Mouse (Mus musculus) heart, postnatal 0 days (tissue): ENCODE measurements at regions not wholly inside any gene's neighbourhood (a gene's known extent, or its start where the extent isn't known, plus 50 kb on each side); places are given as distances from the start of the nearest gene placed in this dataset.
A peak's percentile ranks its signal among the peaks of the same experiment; 100 is the strongest.

ENCODE experiments used
- ATAC-seq: fragments of 200-750 bp; cut with Nextera tagmentation; 2 replicates; pipeline ENCODE4 v1.8.0; 2017; ENCODE audit warnings: low read depth, moderate number of reproducible peaks, moderate library complexity; ENCODE audit not compliant: insufficient read depth
- DNase-seq: peaks from one replicate; pipeline ENCODE4 v3.0.0-alpha.2; 2016; ENCODE audit warnings: low spot score
- H3K27ac ChIP-seq: fragments of 300-500 bp; sonication (generic); 2 replicates; pipeline ENCODE4 v1.5.1; 2014; ENCODE audit warnings: low read depth, mild to moderate bottlenecking
- H3K27me3 ChIP-seq: fragments of 300-500 bp; sonication (generic); 2 replicates; pipeline ENCODE4 v1.6.1; 2014; ENCODE audit warnings: low read length, mixed read lengths; ENCODE audit not compliant: control insufficient read depth, insufficient read depth
- H3K36me3 ChIP-seq: fragments of 300-500 bp; sonication (generic); replicated peaks from 2 replicates; pipeline ENCODE4 v1.6.1; 2014; ENCODE audit warnings: low read length, mixed read lengths; ENCODE audit not compliant: control insufficient read depth, insufficient read depth
- H3K4me1 ChIP-seq: fragments of 300-500 bp; sonication (generic); 2 replicates; pipeline ENCODE4 v1.6.1; 2014; ENCODE audit warnings: antibody characterized with exemption; ENCODE audit not compliant: control insufficient read depth, insufficient read depth
- H3K4me2 ChIP-seq: fragments of 300-500 bp; sonication (generic); 2 replicates; pipeline ENCODE4 v1.6.1; 2014; ENCODE audit warnings: low read depth, mild to moderate bottlenecking, low read length, moderate library complexity
- H3K4me3 ChIP-seq: fragments of 300-500 bp; sonication (generic); 2 replicates; pipeline ENCODE4 v1.5.1; 2014; ENCODE audit warnings: low read depth, low read length
- H3K9ac ChIP-seq: fragments of 300-500 bp; sonication (generic); replicated peaks from 2 replicates; pipeline ENCODE4 v1.6.1; 2014; ENCODE audit warnings: low read depth, low read length, mixed read lengths
- H3K9me3 ChIP-seq: fragments of 300-500 bp; sonication (generic); replicated peaks from 2 replicates; pipeline ENCODE4 v1.6.1; 2016; ENCODE audit warnings: low read length; ENCODE audit not compliant: control insufficient read depth
- CTCF ChIP-seq: IDR thresholded peaks from 2 replicates; pipeline ENCODE4 v1.5.1; 2016; ENCODE audit warnings: antibody characterized with exemption, control low read depth, low read depth
- EP300 ChIP-seq: IDR thresholded peaks from 2 replicates; pipeline ENCODE4 v1.6.1; 2016; ENCODE audit warnings: antibody characterized with exemption, low read depth
- WGBS: fragments of 180-500 bp; shearing (Covaris S2); extraction: QIAGEN DNeasy Blood & Tissue Kit; methylation state at CpG from one replicate; pipeline ENCODE4 v1.1.7; 2014; 5-methylcytosine and 5-hydroxymethylcytosine counted together

- no peak overlapping the region for H3K27ac ChIP-seq
- no peak overlapping the region for H3K9ac ChIP-seq
- 66% methylated on average over 10 of the region's 10 CpGs for WGBS
- ATAC-seq (no peak), DNase-seq (no peak)
- peaks cover 6% of the 10 kb centered on the region; the same call in 1 of the 2 replicates for H3K4me1 ChIP-seq
- no peaks in the 10 kb centered on the region for H3K27me3 ChIP-seq
- H3K36me3 ChIP-seq, result no peaks in the 10 kb centered on the region
- H3K4me2 ChIP-seq, result no peak overlapping the region
- TF ChIP-seq EP300, result no peak
- no peak for TF ChIP-seq CTCF
- H3K9me3 ChIP-seq, result no peaks in the 10 kb centered on the region
- no peak overlapping the region for H3K4me3 ChIP-seq
Observed at GRCm38 (mm10) chr5:97693333-97693940, 236.6 kb upstream of the Gk2 start.

- Histone ChIP-seq H3K9ac (no peak overlapping the region), H3K27ac (peak overlapping the region; percentile 53; the same call in 1 of the 2 replicates), H3K4me3 (no peak overlapping the region), H3K9me3 (no peaks in the 10 kb centered on the region), H3K27me3 (no peaks in the 10 kb centered on the region), H3K4me2 (no peak overlapping the region), H3K4me1 (no peaks in the 10 kb centered on the region), H3K36me3 (no peaks in the 10 kb centered on the region)
- peak; percentile 49; the same call in 1 of the 2 replicates for ATAC-seq
- DNase-seq, result no peak
- TF ChIP-seq EP300, result no peak
- TF ChIP-seq CTCF, result no peak
Observed at GRCm38 (mm10) chr5:97685443-97685842, 228.6 kb upstream of the Gk2 start.

DNA sequence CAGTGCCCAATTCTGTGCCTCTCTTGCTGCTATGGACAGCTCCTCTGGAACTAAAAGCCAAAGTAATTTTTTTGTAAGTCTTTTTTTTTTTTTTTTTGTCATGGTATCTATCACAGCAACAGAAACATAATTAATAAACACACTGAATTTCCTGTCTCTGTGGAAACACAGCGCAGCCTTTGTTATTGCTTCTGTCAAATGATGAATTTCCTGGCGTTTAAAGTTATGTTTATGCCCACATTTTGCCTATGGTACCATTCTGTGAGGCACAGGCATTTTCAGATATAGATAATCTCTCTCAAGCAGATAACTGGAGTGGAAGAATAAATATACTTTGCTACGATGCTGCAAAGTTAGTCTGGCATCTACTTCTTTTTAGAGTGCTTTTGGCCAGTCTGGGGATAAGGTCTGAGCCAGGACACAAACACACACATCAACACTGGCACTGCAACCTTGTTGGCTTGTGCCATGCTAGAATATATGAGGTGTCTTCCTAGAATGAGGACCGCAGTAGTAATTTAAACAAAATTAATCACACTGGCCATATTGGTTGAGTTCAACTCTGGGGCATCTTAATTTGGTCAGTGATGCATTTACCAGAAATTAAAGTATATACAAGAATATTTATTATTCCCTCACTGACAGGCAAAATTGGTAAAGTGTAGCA is 227.9 kb upstream of the Gk2 start:
- H3K27ac ChIP-seq, result peak overlapping the region; percentile 34
- H3K4me3 ChIP-seq, result no peak overlapping the region
- H3K4me2 ChIP-seq, result no peak overlapping the region
- DNase-seq, result no peak
- WGBS, result 52% methylated on average over 4 of the region's 4 CpGs
- H3K36me3 ChIP-seq, result no peaks in the 10 kb centered on the region
- no peak for ATAC-seq
- H3K9me3 ChIP-seq, result no peaks in the 10 kb centered on the region; the same call in 1 of the 2 replicates
- TF ChIP-seq CTCF (no peak), EP300 (no peak)
- H3K27me3 ChIP-seq, result no peaks in the 10 kb centered on the region
- H3K9ac ChIP-seq, result no peak overlapping the region
- H3K4me1 ChIP-seq, result no peaks in the 10 kb centered on the region

DNA sequence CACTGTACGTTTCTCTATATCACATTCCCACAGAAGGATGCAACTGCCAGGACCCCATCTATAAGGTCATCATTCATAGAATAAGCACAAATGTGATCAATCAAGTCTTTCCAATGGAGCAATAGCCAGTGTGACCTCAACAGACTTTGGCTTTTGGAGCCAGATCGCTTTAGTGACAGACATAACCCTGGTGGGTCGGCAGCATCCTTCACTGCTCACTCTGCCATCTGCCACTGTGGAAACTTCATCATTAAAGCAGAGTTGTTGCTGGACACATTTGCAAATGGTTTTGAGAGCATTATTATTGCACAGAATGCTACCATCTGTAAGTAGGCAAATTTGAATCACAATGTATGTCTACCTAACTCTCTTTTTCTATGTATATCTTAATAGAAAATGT is 212.9 kb upstream of the Gk2 start:
- 66% methylated on average over 3 of the region's 3 CpGs for WGBS
- Histone ChIP-seq H3K27me3 (no peaks in the 10 kb centered on the region), H3K4me2 (no peak overlapping the region), H3K4me1 (no peaks in the 10 kb centered on the region), H3K36me3 (no peaks in the 10 kb centered on the region), H3K9me3 (no peaks in the 10 kb centered on the region), H3K9ac (no peak overlapping the region), H3K4me3 (no peak overlapping the region), H3K27ac (no peak overlapping the region)
- TF ChIP-seq EP300 (no peak), CTCF (no peak)
- ATAC-seq (no peak), DNase-seq (no peak)

DNA sequence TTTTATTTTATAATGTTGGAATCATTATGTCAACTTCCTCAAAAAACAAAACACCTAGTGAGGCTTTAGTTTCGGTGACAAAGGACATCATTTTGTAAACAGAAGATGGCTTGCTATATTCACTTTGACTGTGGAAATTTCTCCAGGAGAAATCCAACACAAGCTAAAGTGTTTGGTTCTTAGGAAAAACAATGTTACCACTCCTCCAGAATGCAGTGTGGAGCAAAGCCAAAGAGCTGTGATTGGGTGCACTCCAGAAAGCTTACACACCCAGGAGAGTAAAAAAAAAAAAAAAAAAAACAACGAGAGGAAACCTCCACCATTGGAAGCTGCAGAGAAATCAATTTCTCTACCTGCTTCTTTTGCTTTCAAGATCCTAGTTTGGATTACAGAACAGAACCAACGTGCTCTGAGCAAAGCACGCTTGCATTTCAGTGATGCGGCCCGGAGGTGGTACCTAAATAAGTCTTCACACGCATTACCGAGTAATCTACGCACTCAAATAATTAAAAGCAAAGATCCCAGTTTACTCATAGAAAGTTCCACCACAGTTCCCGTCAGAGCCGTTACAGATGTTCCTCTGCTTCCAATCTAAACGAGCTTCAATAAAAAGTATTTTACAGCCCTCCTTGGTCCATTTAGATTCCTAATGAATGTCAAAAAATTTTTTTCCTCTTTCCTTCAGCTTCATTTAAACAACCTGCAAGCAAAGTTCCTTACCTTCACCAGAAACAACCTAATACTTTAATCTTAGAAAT is 199.5 kb upstream of the Gk2 start:
- no peak overlapping the region for H3K27ac ChIP-seq
- TF ChIP-seq EP300, result no peak
- no peak for TF ChIP-seq CTCF
- no peak for ATAC-seq
- H3K4me2 ChIP-seq, result no peak overlapping the region
- H3K9me3 ChIP-seq, result no peaks in the 10 kb centered on the region
- 84% methylated on average over 12 of the region's 12 CpGs for WGBS
- H3K9ac ChIP-seq, result no peak overlapping the region
- no peak overlapping the region for H3K4me3 ChIP-seq
- H3K27me3 ChIP-seq, result no peaks in the 10 kb centered on the region
- no peak for DNase-seq
- H3K4me1 ChIP-seq, result no peaks in the 10 kb centered on the region
- H3K36me3 ChIP-seq, result no peaks in the 10 kb centered on the region
